Mouse (Mus musculus): ENCODE results near the gene Rassf8.
A peak's percentile ranks its signal among the peaks of the same experiment; 100 is the strongest.

The Rassf8 gene

GRCm38 (mm10) chr6:145829062-145829835 lies 82.7 kb downstream of the Rassf8 start:
- no peak for DNase-seq

- DNase-seq: peak; percentile 67
These were observed 83.6 kb downstream of the Rassf8 start for GRCm38 (mm10) chr6:145830117-145830516.

DNA sequence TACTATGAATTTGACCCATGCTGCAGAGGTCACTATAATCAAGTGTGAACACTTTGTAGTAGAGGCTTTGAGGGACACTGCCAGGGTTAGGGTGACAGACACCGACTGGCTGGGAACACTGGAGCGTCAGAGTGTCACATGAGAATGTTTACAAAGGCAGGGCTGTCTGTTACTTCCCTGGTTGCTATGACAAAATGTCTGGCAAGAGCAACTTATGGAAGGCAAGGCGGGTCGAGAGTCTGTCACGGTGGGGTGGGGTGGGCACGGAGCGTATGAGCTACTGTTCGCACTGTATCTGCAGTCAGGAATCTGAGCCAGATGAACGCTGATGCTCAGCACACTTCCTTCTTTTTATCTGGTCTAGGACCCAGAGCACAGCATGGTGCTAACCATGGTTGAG lies 84.1 kb downstream of the Rassf8 start:
- DNase-seq: no peak

- DNase-seq: no peak
These were observed 86.4 kb downstream of the Rassf8 start for GRCm38 (mm10) chr6:145832927-145833326.

GRCm38 (mm10) chr6:145835359-145835758 lies 88.8 kb downstream of the Rassf8 start:
- DNase-seq: no peak

GRCm38 (mm10) chr6:145845611-145846010 lies 99.1 kb downstream of the Rassf8 start:
- DNase-seq: no peak

- no peak for DNase-seq
These were observed 99.5 kb downstream of the Rassf8 start for GRCm38 (mm10) chr6:145846076-145846475.

DNA sequence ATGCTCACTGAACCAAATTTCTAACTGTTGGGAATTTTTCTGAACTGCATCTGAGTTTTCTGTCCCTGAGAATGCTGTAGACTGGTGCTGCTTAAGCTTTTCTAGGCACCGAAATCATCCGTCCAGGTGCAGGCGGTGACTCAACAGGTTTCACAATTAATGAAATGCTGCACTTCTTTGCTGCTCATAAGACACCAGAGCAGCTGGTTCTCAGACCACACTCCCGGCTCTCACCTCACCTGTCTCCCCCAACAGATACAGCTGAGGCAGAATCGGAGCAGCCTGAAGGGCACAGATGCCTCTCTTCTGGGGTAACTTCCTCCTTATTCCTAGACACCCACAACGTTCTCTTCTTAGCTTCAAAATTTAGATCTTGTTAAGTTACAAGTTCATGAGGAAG lies 100.4 kb downstream of the Rassf8 start:
- DNase-seq: no peak

DNA sequence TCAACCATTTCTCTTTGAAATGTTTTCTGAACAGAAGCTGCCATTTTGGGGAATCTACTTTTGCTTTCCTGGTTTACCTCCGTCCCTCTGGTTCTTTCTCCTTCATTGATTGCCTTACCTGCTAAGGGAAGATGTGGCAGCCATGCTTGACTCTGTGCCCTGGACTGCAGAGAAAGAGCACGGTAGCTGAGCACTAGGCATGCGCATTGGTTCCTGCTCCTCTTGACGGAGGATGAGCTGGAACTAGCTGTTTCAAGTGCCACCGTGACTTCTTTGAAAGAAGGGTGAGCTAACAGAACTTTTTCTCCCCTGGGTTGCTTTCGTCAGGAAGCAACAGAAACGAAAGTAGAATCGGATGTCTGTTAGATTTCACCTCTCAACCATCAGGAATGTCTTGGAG lies 101.1 kb downstream of the Rassf8 start:
- DNase-seq: no peak

GRCm38 (mm10) chr6:145850789-145851188 lies 104.2 kb downstream of the Rassf8 start:
- no peak for DNase-seq

DNA sequence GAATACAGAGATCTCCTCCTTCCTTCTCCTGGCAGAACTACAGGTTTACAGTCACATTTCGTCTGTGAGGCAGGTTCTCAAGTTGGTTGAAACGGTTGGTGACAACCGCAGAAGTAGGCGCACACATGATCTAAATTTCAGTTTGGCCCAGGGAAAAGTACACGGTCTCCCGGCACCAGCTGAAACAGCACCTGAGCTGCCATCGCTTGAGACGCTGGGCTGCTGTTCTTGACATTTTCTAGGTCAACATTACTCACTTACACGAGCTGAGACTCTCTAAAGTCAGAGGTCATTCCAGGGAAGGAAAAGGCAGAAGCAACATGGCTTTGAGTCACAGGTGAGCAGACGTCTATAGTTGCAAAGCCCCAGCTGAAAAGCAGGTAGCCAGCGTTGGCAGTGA lies 105.4 kb downstream of the Rassf8 start:
- no peak for DNase-seq

- no peak for DNase-seq
These were observed 106.2 kb downstream of the Rassf8 start for GRCm38 (mm10) chr6:145852708-145853107.

GRCm38 (mm10) chr6:145853356-145854079 lies 107.0 kb downstream of the Rassf8 start:
- no peak for DNase-seq

GRCm38 (mm10) chr6:145854756-145855155 lies 108.2 kb downstream of the Rassf8 start:
- DNase-seq: no peak

DNA sequence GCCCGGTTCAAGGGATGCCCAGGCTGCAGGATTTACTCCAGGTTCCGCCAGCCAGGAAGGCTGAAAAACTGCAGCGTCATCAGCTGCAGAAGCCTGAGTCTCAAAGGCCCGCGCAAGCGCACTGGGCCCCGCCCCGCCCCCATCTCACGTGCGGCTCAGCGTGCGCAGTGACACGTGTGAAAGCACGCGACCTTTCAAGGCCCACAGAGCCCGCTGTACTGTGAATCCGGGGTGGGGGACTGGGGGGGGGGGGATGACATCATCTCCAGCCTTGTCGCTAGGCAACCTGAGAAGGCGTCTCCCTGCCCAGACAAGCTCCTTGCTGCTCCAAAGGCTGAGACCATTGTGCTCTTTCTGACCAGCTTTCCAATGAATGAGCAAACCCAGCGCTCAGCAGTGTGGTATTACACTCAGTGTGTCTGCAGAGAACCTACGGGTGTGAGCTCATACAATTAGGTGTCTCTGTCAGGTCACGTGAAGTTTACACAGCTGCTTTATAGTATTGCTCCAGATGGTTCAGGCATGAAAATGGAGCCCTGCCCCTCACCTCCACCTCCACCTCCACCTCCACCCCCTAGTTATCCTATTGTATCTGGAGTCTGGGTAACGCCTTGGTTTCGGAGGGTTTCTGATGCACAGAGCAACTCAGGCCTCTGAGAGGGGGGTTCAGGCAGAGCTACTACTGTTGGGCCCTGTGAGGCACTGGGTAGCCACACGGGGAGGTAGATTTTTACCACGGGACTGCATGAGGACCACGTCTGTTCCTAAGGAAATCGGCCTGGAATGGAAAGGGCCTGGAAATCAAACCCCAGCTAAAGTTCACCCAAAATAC lies 109.4 kb downstream of the Rassf8 start:
- peak; percentile 100 for DNase-seq

GRCm38 (mm10) chr6:145857428-145857827 lies 110.9 kb downstream of the Rassf8 start:
- peak; percentile 22 for DNase-seq

DNA sequence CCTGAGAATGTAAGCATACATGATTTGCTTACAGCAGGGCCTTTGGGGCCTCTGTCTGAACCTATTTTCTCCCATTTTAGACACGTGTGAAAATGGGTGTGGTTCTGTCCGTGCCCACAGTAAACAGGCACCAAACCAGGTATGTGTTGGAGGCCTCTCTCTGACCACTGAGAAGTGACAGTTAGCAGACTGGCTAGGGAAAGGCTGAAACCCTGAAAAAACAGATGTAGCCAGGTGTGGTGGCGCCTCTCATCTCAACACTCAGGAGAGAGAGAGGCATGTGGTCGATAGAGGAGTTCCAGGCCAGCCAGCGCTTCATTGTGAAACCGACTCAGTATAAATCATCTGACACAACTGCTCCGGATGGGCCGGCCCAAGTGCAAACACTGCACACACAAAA lies 111.9 kb downstream of the Rassf8 start:
- no peak for DNase-seq

- no peak for DNase-seq
These were observed 113.8 kb downstream of the Rassf8 start for GRCm38 (mm10) chr6:145860350-145860749.

- no peak for DNase-seq
These were observed 115.1 kb downstream of the Rassf8 start for GRCm38 (mm10) chr6:145861462-145862227.

DNA sequence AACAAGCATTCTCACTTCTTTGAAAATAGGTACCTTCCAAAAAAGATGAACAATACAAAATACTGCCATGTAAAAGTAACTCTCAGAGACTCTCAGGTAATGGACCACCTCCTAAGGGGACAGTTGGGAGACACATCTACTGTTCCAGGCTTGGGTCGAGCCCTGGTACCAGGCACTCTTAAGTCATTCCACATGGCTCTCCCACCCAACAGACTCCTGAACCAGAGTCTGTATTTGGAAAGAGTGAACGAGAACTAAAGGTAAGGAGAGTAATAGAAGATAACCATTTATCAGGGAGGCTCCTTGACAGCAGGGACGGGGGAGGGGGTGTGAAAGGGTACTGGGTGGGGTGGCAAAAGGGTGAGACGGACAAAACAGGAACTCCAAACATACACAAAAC lies 115.8 kb downstream of the Rassf8 start:
- DNase-seq: no peak

- no peak for DNase-seq
These were observed 116.2 kb downstream of the Rassf8 start for GRCm38 (mm10) chr6:145862739-145863064.

DNA sequence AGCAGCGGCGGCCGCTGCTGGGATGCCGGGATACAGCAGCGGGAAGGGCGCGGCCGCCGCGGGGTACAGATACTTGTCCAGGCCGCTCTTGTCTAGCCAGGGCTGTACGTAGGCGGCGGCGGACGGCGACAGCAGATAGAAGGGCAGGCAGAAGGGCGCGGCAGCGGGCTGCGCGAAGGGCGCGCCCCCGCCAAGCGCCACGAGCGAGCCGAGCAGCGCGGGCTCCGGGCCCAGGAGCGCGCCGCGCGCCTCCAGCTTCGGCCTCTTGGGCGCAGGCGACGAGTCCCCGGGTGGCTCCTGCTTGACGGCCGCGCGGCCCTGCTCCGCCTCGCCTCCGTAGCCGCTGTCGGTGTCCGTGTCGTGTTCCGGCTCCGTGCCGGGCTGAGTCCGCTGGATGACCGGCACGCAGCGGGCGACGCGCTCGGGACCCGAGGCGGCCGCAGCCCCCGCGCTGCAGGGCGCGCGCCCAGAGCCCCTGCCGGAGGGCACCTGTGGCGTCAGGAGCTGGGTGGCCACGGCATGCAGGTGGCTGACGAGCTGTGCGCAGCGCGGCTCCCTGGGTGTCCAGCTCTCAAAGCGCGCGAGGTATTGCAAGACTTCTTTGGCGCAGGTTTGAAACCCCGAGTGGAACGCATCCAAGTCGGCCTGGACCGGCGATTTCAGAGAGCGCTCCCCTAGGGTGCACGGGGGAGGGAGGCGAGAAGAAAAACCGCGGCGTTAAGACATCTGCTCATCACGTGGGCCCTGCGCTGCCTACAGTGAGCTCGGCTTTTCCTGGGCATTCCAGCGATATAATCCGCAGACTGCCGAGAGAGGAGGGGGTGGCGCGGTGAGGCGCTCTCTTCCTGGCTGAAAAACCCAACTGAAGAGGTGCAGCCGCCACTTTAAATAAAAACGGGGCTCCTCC lies 116.8 kb downstream of the Rassf8 start:
- peak; percentile 58 for DNase-seq
